Mouse (Mus musculus) adrenal gland, postnatal 36 days (tissue): Measurements from ENCODE around the gene Mki67. TPM values are rescaled to one million over a fixed set of nuclear protein-coding genes. Genes with fewer than 3 reads are reported as not detected.

Source experiments
- DNase-seq, 2 experiments: peaks; one replicate each; pipeline ENCODE4 v3.0.0; 2021; ENCODE audit warnings: mixed read lengths in 1 of 2
- total RNA-seq, 2 experiments: library from RNA; stranded (reverse); gene quantifications; 2 replicates each; pipeline ENCODE4 v1.2.3; 2021

The Mki67 gene
- total RNA-seq, 2 experiments from 2014 or later, result 9.3 to 10.4 TPM

DNA sequence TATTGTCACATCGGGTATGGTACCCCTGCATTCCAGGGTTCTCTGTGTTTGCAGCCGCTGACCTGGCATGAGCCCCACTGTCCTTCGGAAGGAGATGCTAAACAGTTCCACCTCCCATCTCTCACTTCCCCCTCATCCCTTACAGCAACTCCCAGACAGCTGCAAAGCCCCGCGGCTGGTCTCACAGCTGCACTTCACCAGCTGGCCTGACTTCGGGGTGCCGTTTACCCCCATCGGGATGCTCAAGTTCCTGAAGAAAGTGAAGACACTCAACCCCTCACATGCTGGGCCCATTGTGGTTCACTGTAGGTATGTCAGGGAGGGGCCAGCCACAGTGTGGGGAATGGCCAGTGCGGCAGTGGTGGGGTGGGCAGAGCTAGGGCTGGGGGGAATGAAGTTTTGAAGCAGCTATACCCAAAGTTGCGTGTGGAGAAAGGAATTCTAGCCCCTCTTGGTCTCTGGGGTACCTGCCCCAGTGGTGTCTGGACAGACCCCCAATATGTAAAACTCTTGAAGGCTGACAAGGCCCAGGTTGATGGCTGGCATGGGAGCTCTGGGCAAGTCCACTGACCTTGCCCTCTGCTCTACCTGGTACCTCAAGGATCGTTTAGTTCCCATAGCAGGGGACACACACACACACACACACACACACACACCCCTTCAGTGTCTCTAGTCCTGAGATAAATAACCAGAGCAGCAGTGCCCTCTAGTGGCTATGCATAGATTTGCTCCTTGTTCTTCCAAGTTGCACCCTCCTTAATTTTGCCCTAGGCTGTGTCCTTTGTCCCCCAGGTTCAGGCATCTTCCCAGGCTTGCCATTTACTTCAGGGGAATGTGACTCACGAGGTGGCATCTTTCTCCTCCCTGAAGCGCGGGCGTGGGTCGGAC lies 47.1 kb downstream of the Mki67 start:
- DNase-seq, result peak; percentile 42 to 68

DNA sequence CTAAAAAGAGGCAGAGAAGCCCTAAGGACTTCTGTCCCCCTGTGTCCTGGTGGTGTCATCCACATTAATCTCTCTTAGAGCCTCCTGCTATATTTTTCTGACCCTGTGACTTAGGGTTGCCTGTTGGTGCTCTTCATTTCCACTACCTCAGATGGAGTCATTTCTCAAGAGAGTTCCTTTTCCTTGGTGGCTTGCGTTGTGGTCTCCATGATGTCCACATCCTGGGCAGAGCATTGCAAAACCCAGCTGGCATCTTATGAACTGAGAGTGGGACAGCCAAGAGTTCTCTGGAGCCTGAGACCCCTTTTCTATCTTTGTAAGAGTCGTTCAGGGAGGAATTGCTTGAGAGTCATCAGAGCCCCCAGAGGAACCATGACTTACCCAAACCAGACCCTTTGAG lies 49.8 kb downstream of the Mki67 start:
- DNase-seq, result no peak

DNA sequence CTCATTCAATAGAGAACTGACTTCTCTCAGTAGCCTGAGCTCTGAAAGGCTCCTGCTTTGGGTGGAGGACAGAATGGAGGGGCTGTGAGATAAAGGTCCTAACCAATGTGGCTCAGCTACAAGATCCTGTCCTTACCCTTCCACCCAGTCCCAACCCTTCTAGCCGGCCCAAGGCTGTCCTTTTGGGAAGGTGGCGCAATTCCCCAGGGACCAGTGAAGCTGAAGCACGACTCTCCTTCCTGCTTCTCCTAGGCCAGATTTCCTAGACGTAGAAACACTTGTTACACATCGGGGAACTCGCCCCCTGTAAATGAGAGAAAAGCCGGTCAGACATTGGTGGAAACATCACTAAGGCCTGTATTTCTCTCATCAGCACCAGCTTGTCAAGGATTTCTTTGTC lies 52.0 kb downstream of the Mki67 start:
- peak in 1 of 2 experiments; percentile 42 for DNase-seq

DNA sequence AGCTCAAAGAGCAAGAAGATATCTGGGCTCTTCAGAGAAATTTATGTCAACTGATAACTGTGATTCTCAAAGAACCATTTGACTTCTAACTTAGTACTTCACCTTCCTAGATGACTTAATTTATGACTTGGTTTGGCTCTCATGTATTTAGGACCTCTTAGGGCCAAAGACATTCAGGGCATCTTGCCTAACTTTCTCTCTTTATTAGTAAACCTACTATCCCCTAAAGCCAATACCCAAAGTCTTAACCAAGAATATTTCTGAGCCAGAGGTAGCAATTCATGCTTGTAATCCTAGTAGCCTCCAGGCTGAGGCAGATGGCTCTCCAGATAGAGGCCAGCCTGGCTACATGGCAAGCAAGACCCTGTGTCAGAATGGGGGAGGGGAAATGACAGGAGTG lies 55.8 kb downstream of the Mki67 start:
- no peak for DNase-seq

DNA sequence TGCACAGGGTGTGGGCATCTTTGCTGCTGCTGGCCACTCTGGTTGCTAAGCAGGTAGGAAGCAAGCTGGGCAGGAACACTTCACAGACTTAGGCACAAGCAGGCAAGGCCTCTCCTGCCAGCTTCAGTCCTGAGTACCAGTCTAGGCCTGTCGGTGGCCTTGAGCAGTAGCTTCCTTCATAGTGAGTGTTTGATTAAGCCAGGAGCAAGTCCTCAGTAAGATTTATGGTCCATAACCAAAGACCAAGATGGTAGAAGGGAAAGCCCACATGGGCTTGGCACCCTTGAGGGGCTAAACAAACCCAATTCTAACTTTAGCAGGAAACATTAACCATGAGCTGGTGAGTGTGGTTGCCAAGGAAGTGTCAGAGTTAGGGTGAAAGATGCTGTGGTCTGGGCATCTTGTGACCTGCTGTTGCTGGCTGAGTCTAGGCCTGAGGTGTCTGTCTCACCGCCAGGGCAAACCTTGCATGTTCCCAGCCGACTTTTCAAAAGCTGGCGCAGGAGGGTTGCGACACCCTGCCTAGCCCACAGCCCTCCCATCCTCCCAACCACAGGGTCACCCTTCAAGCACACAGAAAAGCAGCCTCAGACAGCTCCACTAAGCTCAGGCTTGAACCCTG lies 56.7 kb downstream of the Mki67 start:
- peak in 1 of 2 experiments; percentile 14 for DNase-seq

DNA sequence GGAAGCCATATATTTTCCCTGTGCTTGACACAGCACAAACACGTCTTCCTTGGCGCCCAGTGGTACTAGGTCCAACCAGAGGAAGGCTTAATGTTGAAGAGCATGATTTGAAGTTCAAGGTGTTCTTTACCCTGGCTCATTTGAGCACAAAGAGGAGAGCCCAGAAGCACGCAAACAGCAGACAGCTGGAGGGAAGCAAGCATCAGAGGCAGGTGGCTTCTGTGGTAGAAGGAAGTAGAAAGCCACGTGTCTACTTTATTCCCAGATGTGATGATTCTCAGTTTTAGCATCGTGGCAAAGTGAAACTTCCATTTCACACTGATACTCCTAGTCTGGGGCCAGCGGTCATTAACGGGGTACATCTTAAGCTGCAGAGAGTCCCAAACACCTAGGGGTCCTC lies 58.0 kb downstream of the Mki67 start:
- no peak for DNase-seq

DNA sequence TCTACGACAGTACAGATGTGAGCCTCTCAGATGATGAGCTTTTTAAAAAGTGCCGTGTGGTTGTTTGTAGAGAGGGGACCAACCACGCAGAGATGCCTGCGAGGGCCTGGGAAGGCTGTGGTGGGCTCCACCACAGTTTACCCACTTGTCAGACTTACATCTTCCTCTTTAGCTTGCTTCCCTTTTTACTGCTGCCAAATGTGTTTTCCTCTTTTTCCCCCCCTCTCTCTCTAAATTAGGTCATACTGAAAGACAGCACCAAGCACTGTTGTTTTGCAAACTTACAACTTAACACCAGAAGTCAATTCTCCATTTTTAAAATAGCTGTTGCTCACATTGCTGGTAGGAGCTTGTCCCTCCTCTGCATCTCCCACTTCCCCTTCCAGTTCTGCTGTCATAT lies 61.0 kb downstream of the Mki67 start:
- DNase-seq, result no peak

DNA sequence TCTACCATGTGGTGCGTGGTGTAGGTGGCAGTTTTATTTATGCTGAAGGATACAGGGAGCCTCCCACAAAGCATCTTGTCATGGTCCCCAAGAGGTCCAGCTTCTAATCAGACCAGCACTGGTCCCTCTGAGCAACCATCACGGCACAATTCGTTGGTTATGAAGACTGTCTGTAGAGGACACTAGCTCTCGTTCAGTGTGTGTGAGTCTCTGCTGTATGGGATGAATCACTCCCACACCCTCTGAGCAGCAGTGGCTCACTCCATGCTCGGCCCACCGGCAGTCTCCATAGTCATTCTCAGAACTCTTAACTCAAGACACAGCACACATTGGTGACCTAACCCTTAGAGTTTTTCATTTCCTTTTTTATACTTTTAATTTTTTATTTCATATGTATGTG lies 61.9 kb downstream of the Mki67 start:
- DNase-seq, result no peak

DNA sequence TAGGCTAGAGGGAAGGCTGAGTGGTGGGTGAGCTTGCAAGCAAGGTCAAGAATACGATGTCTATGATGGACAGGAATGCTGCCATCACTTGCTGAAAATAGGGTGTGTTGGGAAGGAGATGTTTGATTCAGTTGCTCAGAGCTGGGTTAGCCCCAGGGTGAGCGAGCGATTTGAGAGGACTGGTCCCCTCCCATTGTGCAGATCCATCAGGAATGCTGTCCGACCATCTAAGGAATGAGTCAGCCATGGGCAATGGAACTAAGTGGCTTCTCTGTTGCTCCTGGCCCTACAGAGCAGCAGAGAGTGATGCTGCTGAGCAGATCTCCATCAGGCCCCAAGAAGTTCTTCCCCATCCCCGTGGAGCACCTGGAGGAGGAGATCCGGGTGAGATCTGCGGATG lies 62.6 kb downstream of the Mki67 start:
- no peak for DNase-seq

DNA sequence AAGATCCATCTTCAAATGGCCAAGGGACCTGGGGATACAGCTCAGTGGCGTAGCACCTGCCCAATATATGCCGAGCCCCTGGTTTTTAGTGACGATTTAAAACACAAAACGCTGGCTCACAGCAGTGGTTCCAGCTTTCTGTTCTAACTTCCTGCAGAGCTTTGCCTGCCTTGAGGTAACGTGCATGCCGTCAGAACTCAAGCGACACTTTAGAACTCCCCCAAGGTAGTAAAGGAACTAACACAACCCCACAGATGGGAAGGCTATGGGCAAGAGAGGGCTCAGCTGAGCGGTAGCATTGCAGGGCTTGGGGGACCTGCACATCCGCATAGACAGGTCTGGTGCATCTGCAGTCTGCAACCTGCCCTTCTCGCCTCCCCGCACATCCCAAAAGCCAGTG lies 63.4 kb downstream of the Mki67 start:
- DNase-seq, result no peak

DNA sequence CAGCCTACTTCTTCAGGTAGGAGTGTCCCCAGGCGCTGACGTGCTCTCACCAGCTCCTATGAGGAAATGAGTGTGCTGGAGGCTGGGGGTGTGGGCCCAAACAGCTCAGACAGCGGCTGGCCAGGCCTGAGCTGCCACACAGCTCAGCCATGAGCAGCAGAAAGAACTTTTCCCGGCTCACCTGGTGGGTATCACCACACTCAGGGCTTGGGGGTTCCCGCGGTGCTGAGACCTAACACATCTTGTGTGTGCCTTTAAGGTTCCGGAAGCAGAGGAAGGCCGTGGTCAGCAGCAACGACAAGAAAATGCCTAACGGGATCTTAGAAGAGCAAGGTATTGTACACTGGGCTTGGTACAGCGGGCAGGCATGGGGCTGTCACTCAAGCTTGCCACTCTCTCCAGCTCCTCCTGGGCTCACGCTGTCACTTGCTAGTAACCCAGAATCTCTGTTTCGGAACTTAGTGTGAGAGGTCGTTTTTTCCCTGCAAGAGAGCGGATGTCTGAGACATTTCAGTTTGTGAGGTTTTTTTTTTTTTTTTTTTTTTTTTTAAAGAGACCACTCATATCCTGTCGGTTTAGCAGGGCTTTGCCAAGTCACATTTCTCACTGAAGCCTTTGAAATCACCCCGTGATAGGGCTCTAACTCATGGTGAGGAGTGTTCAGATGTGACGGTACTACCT lies 64.2 kb downstream of the Mki67 start:
- DNase-seq, result peak in 1 of 2 experiments; percentile 27

DNA sequence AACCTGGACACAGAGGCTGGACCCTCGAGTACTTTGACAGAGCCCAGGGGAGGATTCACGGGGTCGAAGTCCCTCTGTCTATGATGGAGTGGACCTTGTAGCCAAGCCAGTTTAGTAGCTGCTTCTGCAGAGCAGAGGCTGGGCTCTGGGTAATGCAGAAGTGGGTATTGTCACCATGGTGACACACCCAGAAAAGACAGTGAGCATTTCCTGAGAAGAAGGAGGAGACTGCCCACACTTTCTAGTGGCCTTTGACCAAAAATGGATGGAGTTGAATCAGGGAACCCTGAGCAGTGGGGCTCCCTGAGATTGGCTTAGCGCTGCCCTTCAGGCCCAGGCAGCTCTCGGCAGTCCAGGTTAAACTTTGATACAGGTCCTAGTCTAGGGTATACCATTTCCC lies 66.1 kb downstream of the Mki67 start:
- no peak for DNase-seq

DNA sequence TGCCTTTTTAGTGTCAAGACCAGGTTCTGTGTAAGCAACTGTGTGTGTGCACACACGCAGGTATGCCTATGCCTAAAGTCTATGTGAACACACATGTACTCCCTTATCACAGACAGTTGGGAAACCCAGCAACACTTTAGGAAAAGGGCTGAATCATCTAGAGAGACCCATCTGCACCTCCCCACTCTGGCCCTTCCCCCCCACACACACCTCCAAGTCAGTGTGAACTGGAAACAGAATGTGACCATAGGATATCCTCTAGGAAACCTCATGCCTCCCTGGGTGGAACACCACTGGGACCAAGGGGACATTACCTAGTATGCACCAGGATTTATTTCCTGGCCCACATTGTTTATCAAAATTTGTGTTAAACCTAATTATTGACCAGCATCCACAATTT lies 66.9 kb downstream of the Mki67 start:
- no peak for DNase-seq

DNA sequence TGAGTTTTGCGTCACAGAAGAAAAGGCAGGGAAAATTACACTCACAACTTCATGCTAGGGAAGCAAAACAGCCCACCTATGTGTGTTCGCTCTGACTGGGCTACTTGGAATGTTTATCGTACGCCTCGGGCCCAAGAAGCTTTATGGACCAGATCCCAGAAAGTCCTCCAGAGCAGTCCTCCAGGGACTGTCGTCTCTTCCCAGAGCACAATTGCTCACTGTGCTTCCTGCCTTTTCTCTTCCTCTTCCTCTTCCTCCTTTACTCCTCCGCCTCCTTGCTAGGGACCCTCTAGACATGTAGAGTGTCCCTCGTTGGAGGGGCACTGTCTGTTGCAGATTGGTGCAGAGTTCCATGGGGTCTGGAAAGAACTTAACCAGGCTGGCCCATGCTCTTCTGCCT lies 67.3 kb downstream of the Mki67 start:
- no peak for DNase-seq

DNA sequence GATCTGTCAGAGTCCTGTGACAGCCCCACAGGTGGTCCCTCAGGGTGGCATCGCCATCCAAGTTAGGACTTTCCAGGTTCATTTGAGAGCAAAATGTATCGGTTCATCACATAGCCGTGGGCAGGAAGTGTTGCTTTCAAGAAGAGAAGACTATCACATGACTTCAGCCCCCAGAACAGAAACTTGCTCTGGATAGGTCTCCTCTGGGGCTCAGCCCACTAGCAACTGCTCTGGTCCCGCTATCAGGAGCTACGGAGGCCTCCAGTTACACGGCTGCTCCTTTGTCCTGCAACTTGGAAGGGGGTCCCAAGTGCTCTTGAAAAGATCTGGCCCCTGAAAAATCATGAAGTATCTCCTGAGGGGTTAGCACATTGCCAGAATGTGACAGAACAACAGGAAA lies 69.2 kb downstream of the Mki67 start:
- DNase-seq, result no peak

DNA sequence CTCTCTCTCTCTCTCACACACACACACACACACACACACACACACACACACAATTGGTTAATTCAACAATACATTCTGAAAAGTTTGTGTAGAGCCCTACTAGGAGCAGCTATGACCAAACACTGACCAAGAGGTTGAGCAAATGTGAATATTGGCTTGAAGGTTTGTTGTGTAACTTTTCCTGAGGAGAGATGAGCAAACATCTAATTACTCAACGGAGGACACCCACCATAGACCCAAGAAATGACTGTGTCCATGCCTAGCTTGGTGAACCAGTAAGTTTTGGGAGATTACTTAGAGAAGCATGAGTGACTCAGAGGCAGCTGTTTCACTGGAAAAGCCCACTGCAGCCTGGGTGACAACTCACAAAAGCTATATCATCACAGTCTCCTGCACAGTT lies 71.7 kb downstream of the Mki67 start:
- no peak for DNase-seq

DNA sequence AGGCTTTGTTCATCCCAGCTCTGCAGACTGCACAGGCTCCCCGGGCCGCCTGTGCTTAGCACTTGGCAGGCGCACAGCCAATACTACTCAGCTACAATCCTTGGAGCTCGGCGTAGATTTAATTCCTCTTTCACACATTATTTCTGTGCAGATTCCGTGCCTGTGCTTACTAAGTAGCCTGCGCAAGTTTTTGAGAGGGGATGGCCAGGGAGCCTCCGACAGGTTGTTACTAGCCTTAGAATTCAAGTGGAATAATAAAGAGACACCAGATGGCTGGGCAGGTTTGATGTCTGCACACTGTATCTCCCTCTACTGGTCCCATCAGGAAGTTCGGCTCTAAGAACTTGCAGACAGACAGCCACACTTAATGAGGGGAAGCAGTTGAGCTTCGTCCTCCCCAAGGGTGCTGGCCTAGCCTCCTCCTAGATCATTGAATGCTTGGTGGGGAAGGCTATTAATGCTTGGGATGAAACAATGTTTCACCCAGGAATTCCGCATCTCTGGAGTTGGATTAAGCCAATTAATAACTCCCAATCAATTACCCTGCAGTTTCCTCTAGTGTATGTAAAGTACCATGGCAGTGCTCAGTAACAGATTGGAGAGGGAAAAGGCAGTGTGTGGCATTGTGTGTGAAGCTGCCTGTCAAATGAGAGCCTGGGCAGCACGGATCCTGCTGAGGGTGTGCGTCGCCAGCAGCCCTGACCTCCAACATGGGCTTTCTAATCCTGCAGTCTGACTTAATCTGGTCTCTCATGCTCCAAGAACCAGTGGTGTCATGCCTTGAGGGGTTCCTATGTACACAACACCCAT lies 74.3 kb downstream of the Mki67 start:
- DNase-seq, result no peak

Other genes starting within 250 kb of the Mki67 start
- gene Clrn3, start 187.7 kb downstream of the Mki67 start, total RNA-seq, result not detected
- gene Ptpre, start 178.9 kb downstream of the Mki67 start, total RNA-seq, result 1 to 10 TPM; 5.0 to 7.4 TPM